Mouse (Mus musculus) embryonic facial prominence, embryonic 15.5 days (tissue): ENCODE results near the gene Tdrd3. TPM values are rescaled to one million over a fixed set of nuclear protein-coding genes. Genes with fewer than 3 reads are reported as not detected.

ENCODE experiments used
- ATAC-seq: fragments of 200-750 bp; cut with Nextera tagmentation; 2 replicates; pipeline ENCODE4 v1.8.0; 2017; ENCODE audit warnings: low read depth, moderate TSS enrichment; ENCODE audit not compliant: insufficient number of reproducible peaks, low FRiP score, low TSS enrichment
- H3K27ac ChIP-seq: fragments of 300-500 bp; sonication (generic); replicated peaks from 2 replicates; pipeline ENCODE4 v1.5.1; 2015; ENCODE audit warnings: mild to moderate bottlenecking, inconsistent platforms
- H3K27me3 ChIP-seq: fragments of 300-500 bp; sonication (generic); 2 replicates; pipeline ENCODE4 v1.6.1; 2015; ENCODE audit warnings: inconsistent platforms
- H3K36me3 ChIP-seq: fragments of 300-500 bp; sonication (generic); 2 replicates; pipeline ENCODE4 v1.6.1; 2015; ENCODE audit warnings: mild to moderate bottlenecking, inconsistent platforms
- H3K4me1 ChIP-seq: fragments of 300-500 bp; sonication (generic); 2 replicates; pipeline ENCODE4 v1.6.1; 2015; ENCODE audit warnings: inconsistent platforms
- H3K4me2 ChIP-seq: fragments of 300-500 bp; sonication (generic); replicated peaks from 2 replicates; pipeline ENCODE4 v1.6.1; 2015; ENCODE audit warnings: mild to moderate bottlenecking, inconsistent platforms
- H3K4me3 ChIP-seq: fragments of 300-500 bp; sonication (generic); replicated peaks from 2 replicates; pipeline ENCODE4 v1.5.1; 2015; ENCODE audit warnings: mild to moderate bottlenecking, inconsistent platforms
- H3K9ac ChIP-seq: fragments of 300-500 bp; sonication (generic); 2 replicates; pipeline ENCODE4 v1.6.1; 2015; ENCODE audit warnings: inconsistent platforms
- H3K9me3 ChIP-seq: fragments of 300-500 bp; sonication (generic); replicated peaks from 2 replicates; pipeline ENCODE4 v1.6.1; 2016; ENCODE audit warnings: inconsistent platforms
- WGBS: fragments of 180-500 bp; shearing (Covaris S2); methylation state at CpG from one replicate; pipeline ENCODE4 v1.1.7; 2015; 5-methylcytosine and 5-hydroxymethylcytosine counted together
- polyA plus RNA-seq: library from polyadenylated mRNA; unstranded; fragments of >200 nt; fragmentation: Nextera tagmentation; extraction: Ambion mirVana; gene quantifications from 2 replicates; pipeline ENCODE4 v1.2.1, GENCODE M21; 2015

The Tdrd3 gene
- polyA plus RNA-seq, 1 experiment from 2014 or later, result 32.3 TPM

GRCm38 (mm10) chr14:87568447-87568908, 152.0 kb downstream of the Tdrd3 start:
- Histone ChIP-seq H3K27ac (peak overlapping the region; percentile 63), H3K27me3 (peaks cover 3% of the 10 kb centered on the region; the same call in 1 of the 2 replicates), H3K9me3 (no peaks in the 10 kb centered on the region), H3K9ac (no peak overlapping the region), H3K4me3 (peak overlapping the region; percentile 32), H3K4me1 (peaks cover 17% of the 10 kb centered on the region), H3K4me2 (peak overlapping the region; percentile 61), H3K36me3 (no peaks in the 10 kb centered on the region)
- WGBS, result 3% methylated on average over 15 of the region's 15 CpGs
- peak; percentile 70; the same call in 1 of the 2 replicates for ATAC-seq

- Histone ChIP-seq H3K9ac (no peak overlapping the region), H3K27me3 (peaks cover 3% of the 10 kb centered on the region; the same call in 1 of the 2 replicates), H3K9me3 (no peaks in the 10 kb centered on the region), H3K4me1 (peaks cover 17% of the 10 kb centered on the region), H3K4me2 (peak overlapping the region; percentile 61; the same call in 1 of the 2 replicates), H3K36me3 (no peaks in the 10 kb centered on the region), H3K27ac (peak overlapping the region; percentile 63; the same call in 1 of the 2 replicates), H3K4me3 (no peak overlapping the region)
- no peak for ATAC-seq
- 71% methylated on average over 2 of the region's 2 CpGs for WGBS
Measured at GRCm38 (mm10) chr14:87569471-87569870, 153.0 kb downstream of the Tdrd3 start.

GRCm38 (mm10) chr14:87572453-87572852, 156.0 kb downstream of the Tdrd3 start:
- Histone ChIP-seq H3K4me1 (peaks cover 12% of the 10 kb centered on the region), H3K4me2 (no peak overlapping the region), H3K9me3 (no peaks in the 10 kb centered on the region), H3K36me3 (no peaks in the 10 kb centered on the region), H3K27me3 (no peaks in the 10 kb centered on the region), H3K4me3 (no peak overlapping the region), H3K27ac (no peak overlapping the region), H3K9ac (no peak overlapping the region)
- no peak for ATAC-seq
- whole genome bisulfite sequencing, result 58% methylated on average over 5 of the region's 5 CpGs

- no peak overlapping the region for H3K9ac ChIP-seq
- H3K27me3 ChIP-seq, result no peaks in the 10 kb centered on the region
- no peaks in the 10 kb centered on the region for H3K36me3 ChIP-seq
- no peaks in the 10 kb centered on the region for H3K4me1 ChIP-seq
- H3K27ac ChIP-seq, result no peak overlapping the region
- H3K4me2 ChIP-seq, result no peak overlapping the region
- 84% methylated on average over 3 of the region's 3 CpGs for WGBS
- no peak overlapping the region for H3K4me3 ChIP-seq
- no peaks in the 10 kb centered on the region for H3K9me3 ChIP-seq
- ATAC-seq, result no peak
Measured at GRCm38 (mm10) chr14:87582610-87583009, 166.2 kb downstream of the Tdrd3 start.
